In genomic region chr9:44510355-44510871, GRCm38 (mm10) we compare ENCODE assay signal across 9 mouse cellular contexts. TPM values are rescaled to one million over a fixed set of nuclear protein-coding genes. Genes with fewer than 3 reads are reported as not detected.
DNase-seq lines count a peak whose midpoint lies in the region; ATAC-seq lines count a peak whose summit lies in the region.
"Had no signal": no experiment of that assay in that cellular context is flagged by ENCODE, and none has a peak within 500 bp of the region (broad histone marks: within the 10 kb centered on the region; RNA-seq: fewer than 3 reads in every experiment).

No protein-coding gene starts in this region.

- peak overlapping the region; percentile 30; the same call in 1 of the 2 replicates for H3K4me3 ChIP-seq in embryonic facial prominence, embryonic 15.5 days (replicated peaks)
- H3K4me3 ChIP-seq in intestine, embryonic 16.5 days (ENCODE audit: low read length), result no peak overlapping the region
- no peak overlapping the region for H3K4me3 ChIP-seq in midbrain, embryonic 16.5 days (ENCODE audit: low read depth, low read length)

- H3K27ac ChIP-seq in embryonic facial prominence, embryonic 15.5 days (replicated peaks), result peak overlapping the region; percentile 82
- H3K27ac ChIP-seq in intestine, embryonic 16.5 days (ENCODE audit: low read length), result peak overlapping the region; percentile 33
- H3K27ac ChIP-seq in midbrain, embryonic 16.5 days (ENCODE audit: low read length), result no peak overlapping the region

- ATAC-seq in embryonic facial prominence, embryonic 15.5 days (ENCODE audit: insufficient number of reproducible peaks, low FRiP score, low TSS enrichment, low read depth), result no peak
- ATAC-seq in intestine, embryonic 16.5 days, result no peak; the same call in 1 of the 2 replicates
- no peak for ATAC-seq in midbrain, embryonic 16.5 days

- peaks cover 64% of the 10 kb centered on the region for H3K4me1 ChIP-seq in embryonic facial prominence, embryonic 15.5 days
- H3K4me1 ChIP-seq in intestine, embryonic 16.5 days (ENCODE audit: control insufficient read depth, insufficient read depth, low read length), result peaks cover 39% of the 10 kb centered on the region
- peaks cover 14% of the 10 kb centered on the region for H3K4me1 ChIP-seq in midbrain, embryonic 16.5 days (ENCODE audit: control insufficient read depth, insufficient read depth, low read length)

- no peak overlapping the region for H3K9ac ChIP-seq in embryonic facial prominence, embryonic 15.5 days
- 0 out of 2 replicates have a peak overlapping the region, but pooled peaks have one; percentile 7 for H3K9ac ChIP-seq in intestine, embryonic 16.5 days (ENCODE audit: low read depth, low read length)
- no peak overlapping the region for H3K9ac ChIP-seq in midbrain, embryonic 16.5 days (ENCODE audit: low read depth, low read length)

- H3K27me3 ChIP-seq in embryonic facial prominence, embryonic 15.5 days, result no peaks in the 10 kb centered on the region
- H3K27me3 ChIP-seq in intestine, embryonic 16.5 days (replicated peaks; ENCODE audit: control insufficient read depth, insufficient read depth, low read length), result no peaks in the 10 kb centered on the region
- H3K27me3 ChIP-seq in midbrain, embryonic 16.5 days (ENCODE audit: control insufficient read depth, insufficient read depth, low read depth, low read length), result no peaks in the 10 kb centered on the region

- peaks cover 40% of the 10 kb centered on the region for H3K36me3 ChIP-seq in embryonic facial prominence, embryonic 15.5 days
- H3K36me3 ChIP-seq in intestine, embryonic 16.5 days (ENCODE audit: control insufficient read depth, insufficient read depth, low read length), result peaks cover 11% of the 10 kb centered on the region; the same call in 1 of the 2 replicates
- H3K36me3 ChIP-seq in midbrain, embryonic 16.5 days (ENCODE audit: control insufficient read depth, insufficient read depth, low read length), result peaks cover 17% of the 10 kb centered on the region

- no peaks in the 10 kb centered on the region for H3K9me3 ChIP-seq in embryonic facial prominence, embryonic 15.5 days (replicated peaks)
- H3K9me3 ChIP-seq in intestine, embryonic 16.5 days (ENCODE audit: control insufficient read depth, low read length), result no peaks in the 10 kb centered on the region
- H3K9me3 ChIP-seq in midbrain, embryonic 16.5 days (replicated peaks; ENCODE audit: control insufficient read depth, low read length, poor library complexity, severe bottlenecking), result no peaks in the 10 kb centered on the region

- peak; percentile 49 for DNase-seq in cerebellum, adult 11-12 months
- no peak for DNase-seq in cerebellum, adult 8-10 months
- peak; percentile 32 for DNase-seq in A20 (ENCODE audit: low read depth, low spot score)
- DNase-seq in ovary, postnatal 10 days (ENCODE audit: low spot score), result no peak
- no peak for DNase-seq in layer of hippocampus, adult 9-11 months

- peak overlapping the region; percentile 49 for H3K4me2 ChIP-seq in embryonic facial prominence, embryonic 15.5 days (replicated peaks)
- peak overlapping the region; percentile 58 for H3K4me2 ChIP-seq in intestine, embryonic 16.5 days (ENCODE audit: low read depth, low read length)
- H3K4me2 ChIP-seq in midbrain, embryonic 16.5 days (ENCODE audit: low read length), result peak overlapping the region; percentile 39; the same call in 1 of the 2 replicates

- WGBS in embryonic facial prominence, embryonic 15.5 days, result 33% methylated on average over 9 of the region's 9 CpGs
- 39% methylated on average over 9 of the region's 9 CpGs for whole genome bisulfite sequencing in intestine, embryonic 16.5 days
- WGBS in midbrain, embryonic 16.5 days, result 33% methylated on average over 9 of the region's 9 CpGs

RNA-seq across cellular contexts. Expression of gene Bcl9l, which starts 27.8 kb away (rescaled TPM):
- polyA plus RNA-seq in embryonic facial prominence, embryonic 15.5 days (2015; fragmentation: Nextera tagmentation; extraction: Ambion mirVana), result 21.2 and 21.8 TPM in 2 replicates
- polyA plus RNA-seq in intestine, embryonic 16.5 days (2015; fragmentation: Nextera tagmentation; extraction: Ambion mirVana), result 5.1 and 5.9 TPM in 2 replicates
- polyA plus RNA-seq in midbrain, embryonic 16.5 days (2015; fragmentation: Nextera tagmentation; extraction: Ambion mirVana), result 10.7 and 10.8 TPM in 2 replicates

RNA-seq across cellular contexts. Expression of gene Cxcr5, which starts 51.3 kb away (rescaled TPM):
- polyA plus RNA-seq in embryonic facial prominence, embryonic 15.5 days (2015; fragmentation: Nextera tagmentation; extraction: Ambion mirVana), result 0.29 and 0.49 TPM in 2 replicates
- polyA plus RNA-seq in intestine, embryonic 16.5 days (2015; fragmentation: Nextera tagmentation; extraction: Ambion mirVana), result 1.1 TPM in 2 replicates
- polyA plus RNA-seq in midbrain, embryonic 16.5 days (2015; fragmentation: Nextera tagmentation; extraction: Ambion mirVana), result 0.07 TPM in 1 of 2 replicates, not detected in the other
- polyA plus RNA-seq: C2C12 had no signal

RNA-seq across cellular contexts. Expression of gene Upk2, which starts 55.6 kb away (rescaled TPM):
- polyA plus RNA-seq in embryonic facial prominence, embryonic 15.5 days (2015; fragmentation: Nextera tagmentation; extraction: Ambion mirVana), result 2.1 and 3.3 TPM in 2 replicates
- polyA plus RNA-seq in intestine, embryonic 16.5 days (2015; fragmentation: Nextera tagmentation; extraction: Ambion mirVana), result 0.61 and 0.80 TPM in 2 replicates
- polyA plus RNA-seq in midbrain, embryonic 16.5 days (2015; fragmentation: Nextera tagmentation; extraction: Ambion mirVana), result not detected in 2 replicates

Comparison
In these comparisons a context has a peak if more than half of its experiments do, and no peak if none do; other contexts are left out.
1. DNase-seq: peak in cerebellum, adult 11-12 months (single experiment) and A20 (single experiment); none in cerebellum, adult 8-10 months (single experiment), ovary, postnatal 10 days (single experiment) and layer of hippocampus, adult 9-11 months (single experiment).
2. Peak in every context shown above with its lines, with median percentiles within 50 percentile points of each other: H3K4me2 ChIP-seq.